Mouse (Mus musculus) embryo, embryonic 10.5 days (tissue): ENCODE results near the gene Dyrk1a.

Source experiments
- DNase-seq: peaks from one replicate; pipeline ENCODE4 v3.0.0-alpha.2; 2015; ENCODE audit warnings: low spot score

The Dyrk1a gene

GRCm38 (mm10) chr16:94559782-94560181 lies 10.0 kb upstream of the Dyrk1a start:
- no peak for DNase-seq

DNA sequence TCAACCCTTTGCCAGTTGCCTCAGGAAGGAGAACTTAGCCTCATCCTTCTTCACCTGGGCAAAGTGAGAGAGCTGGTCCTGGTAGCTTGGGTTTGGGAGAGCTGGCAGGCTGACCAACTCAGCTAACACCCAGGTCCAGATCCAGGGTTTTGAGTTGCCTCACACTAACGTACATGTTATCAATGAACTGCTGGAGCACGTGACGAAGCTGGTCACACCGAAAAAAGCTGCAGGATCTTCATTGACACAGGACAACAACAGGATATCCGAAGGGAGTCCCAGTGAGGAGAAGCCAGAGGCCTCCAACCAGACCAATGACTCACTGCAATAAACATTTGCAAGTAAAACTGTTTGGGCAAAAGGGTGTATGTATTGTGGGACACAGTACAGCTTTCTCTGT lies 9.2 kb upstream of the Dyrk1a start:
- DNase-seq: no peak

- no peak for DNase-seq
These were observed 3.7 kb upstream of the Dyrk1a start for GRCm38 (mm10) chr16:94566124-94566523.

DNA sequence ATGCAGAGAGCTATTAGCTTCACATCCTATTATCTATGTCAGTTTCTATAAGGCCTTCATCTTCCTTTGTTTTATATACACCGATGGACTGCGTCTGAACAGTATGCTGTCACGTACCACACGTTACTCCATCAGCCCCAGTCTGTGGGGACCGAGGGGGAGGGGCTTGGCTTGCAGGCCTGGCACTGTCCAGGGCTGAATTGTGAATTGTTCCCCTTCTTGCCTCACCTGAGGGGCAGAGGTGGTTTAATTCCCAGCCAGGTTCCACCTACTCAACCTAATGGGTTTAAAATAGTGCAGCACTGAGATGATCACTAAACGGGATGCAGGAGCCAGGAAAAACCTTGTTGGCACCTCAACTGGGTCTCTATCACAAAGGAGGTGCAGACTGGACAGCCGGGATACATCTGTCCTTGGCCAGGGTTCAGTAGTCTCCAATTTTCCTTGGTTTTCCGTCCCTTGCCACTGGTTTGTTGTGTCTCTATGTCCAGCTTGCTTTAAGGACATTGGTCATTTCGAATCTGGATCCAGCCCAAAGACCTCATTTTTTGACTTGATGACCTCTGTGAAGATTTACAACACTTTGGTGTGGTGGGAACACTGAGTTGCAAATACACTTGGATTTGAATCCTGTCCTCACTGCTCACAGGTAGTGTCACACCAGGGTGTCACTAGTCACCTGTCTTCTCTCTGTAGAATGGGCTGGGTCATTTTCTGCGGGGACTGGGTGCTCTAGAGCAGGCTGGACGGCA lies 2.8 kb upstream of the Dyrk1a start:
- no peak for DNase-seq

GRCm38 (mm10) chr16:94567751-94568150 lies 2.1 kb upstream of the Dyrk1a start:
- no peak for DNase-seq

GRCm38 (mm10) chr16:94568335-94569228 lies 1.2 kb upstream of the Dyrk1a start:
- peak; percentile 26 for DNase-seq

- peak; percentile 47 for DNase-seq
These were observed 691 bp downstream of the Dyrk1a start for GRCm38 (mm10) chr16:94570361-94571041.

GRCm38 (mm10) chr16:94571111-94571993 lies 1.5 kb downstream of the Dyrk1a start:
- peak; percentile 39 for DNase-seq

- DNase-seq: no peak
These were observed 2.6 kb downstream of the Dyrk1a start for GRCm38 (mm10) chr16:94572422-94572821.

DNA sequence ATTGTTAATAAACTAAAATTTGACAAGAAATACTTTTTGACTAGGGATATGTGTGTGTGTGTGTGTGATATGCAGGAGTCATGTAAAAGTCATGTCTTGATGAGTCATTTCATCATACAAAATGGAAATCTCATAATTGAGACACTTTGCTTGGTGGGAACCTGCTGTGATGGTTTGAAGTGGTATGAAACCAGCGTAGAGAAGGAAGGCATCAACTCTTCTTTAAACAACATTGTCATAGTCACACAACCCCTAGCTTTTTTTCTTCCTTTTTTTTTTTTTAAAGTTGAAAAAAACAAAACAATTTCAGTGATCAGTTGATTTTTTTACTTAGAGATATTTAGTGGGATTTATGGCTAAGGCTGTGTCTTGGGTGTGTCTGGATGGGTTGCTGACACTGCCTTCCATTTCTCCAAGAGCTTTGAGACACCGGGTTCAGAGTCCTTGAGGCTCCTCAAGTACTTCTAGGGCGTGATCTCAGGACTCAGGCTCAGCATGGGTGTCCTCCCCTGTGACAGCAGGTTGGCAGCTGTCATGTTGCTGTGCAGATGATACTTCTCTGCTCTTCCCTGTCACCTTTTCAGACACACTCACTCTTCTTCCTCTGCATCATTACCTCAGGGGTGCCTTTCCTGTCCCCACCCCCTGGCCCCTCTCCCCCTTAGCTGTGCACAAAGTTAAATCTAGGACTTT lies 4.4 kb downstream of the Dyrk1a start:
- no peak for DNase-seq

DNA sequence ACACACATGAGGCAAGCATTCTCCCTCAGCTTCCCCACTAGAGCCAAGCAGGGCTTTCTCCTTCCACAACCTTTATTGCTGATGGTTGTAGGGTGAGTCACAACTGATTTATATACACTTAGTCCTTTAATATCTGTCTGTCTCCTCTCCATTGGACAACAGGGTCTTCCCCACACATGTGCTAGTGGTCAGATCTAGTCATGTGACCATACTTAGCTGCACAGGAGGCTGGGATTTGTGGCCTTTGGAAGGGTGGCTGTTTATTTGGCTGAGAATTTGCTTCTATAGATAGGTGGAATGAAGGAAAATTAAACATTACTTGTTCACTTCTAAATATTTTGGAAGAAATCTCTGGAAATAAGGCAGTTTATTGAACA lies 4.9 kb downstream of the Dyrk1a start:
- no peak for DNase-seq

GRCm38 (mm10) chr16:94575757-94576156 lies 5.9 kb downstream of the Dyrk1a start:
- DNase-seq: no peak

DNA sequence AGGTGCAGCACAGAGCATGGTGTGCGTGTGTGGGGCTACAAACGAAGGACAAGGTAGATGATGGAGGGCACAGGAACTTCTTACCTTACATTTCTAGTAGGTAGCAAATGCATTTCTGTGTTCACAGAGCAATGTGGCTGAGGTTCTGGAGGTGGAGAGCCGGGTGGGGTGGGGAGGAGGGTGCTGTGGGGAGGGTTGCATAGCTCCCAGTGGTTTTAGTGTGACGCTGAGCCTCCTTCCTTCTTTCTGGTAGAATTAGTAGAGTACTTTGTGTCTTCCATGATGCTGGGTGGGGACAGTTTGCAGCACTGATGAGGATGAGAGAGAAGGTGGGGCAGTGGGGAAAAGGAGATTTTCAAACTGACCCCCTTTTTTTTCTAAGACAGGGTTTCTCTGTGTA lies 9.5 kb downstream of the Dyrk1a start:
- no peak for DNase-seq

GRCm38 (mm10) chr16:94580844-94581405 lies 11.1 kb downstream of the Dyrk1a start:
- DNase-seq: no peak

GRCm38 (mm10) chr16:94586349-94586990 lies 16.7 kb downstream of the Dyrk1a start:
- no peak for DNase-seq

- DNase-seq: no peak
These were observed 17.7 kb downstream of the Dyrk1a start for GRCm38 (mm10) chr16:94587461-94587860.

- no peak for DNase-seq
These were observed 18.4 kb downstream of the Dyrk1a start for GRCm38 (mm10) chr16:94588171-94588570.

GRCm38 (mm10) chr16:94588974-94589373 lies 19.2 kb downstream of the Dyrk1a start:
- no peak for DNase-seq

GRCm38 (mm10) chr16:94589648-94590047 lies 19.8 kb downstream of the Dyrk1a start:
- DNase-seq: no peak

DNA sequence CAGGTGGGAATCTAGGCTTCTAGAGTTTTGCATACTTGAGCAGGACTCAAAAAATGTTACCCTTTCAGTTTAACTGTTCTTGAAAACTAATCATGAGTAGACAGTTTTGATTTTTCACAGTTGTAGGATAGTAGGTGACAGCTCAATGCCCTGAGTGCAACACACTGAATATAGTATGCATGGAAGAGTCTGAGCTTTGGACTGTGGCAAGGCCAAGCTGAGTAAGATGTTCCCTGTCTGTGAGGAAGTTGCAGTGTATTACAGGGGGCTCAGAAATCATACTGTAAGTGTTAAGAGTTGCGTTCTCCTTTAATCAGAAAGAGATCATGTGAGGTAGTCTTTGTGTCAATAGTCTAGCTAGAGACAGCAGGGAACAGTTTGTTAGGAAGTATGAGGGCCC lies 20.4 kb downstream of the Dyrk1a start:
- no peak for DNase-seq
